ENCODE assay signal across 12 mouse cellular contexts in genomic region chr1:85928688-85929065, GRCm38 (mm10). TPM values are rescaled to one million over a fixed set of nuclear protein-coding genes. Genes with fewer than 3 reads are reported as not detected.
A peak's percentile ranks its signal among the peaks of the same experiment; 100 is the strongest.
DNase-seq lines count a peak whose midpoint lies in the region; ATAC-seq and TF ChIP-seq lines count a peak whose summit lies in the region.
"Had no signal": no experiment of that assay in that cellular context is flagged by ENCODE, and none has a peak within 500 bp of the region (broad histone marks: within the 10 kb centered on the region; RNA-seq: fewer than 3 reads in every experiment).

No protein-coding gene starts in this region.

- WGBS in forebrain, embryonic 16.5 days: 56% methylated on average over 4 of the region's 4 CpGs
- 69% methylated on average over 4 of the region's 4 CpGs for WGBS in midbrain, embryonic 12.5 days
- 64% methylated on average over 4 of the region's 4 CpGs for WGBS in liver, postnatal 0 days (ENCODE audit: insufficient replicate concordance)

- H3K36me3 ChIP-seq in forebrain, embryonic 16.5 days (ENCODE audit: control insufficient read depth, insufficient read depth): no peaks in the 10 kb centered on the region
- no peaks in the 10 kb centered on the region for H3K36me3 ChIP-seq in midbrain, embryonic 12.5 days
- H3K36me3 ChIP-seq in liver, postnatal 0 days (replicated peaks; ENCODE audit: insufficient read depth, low read length): no peaks in the 10 kb centered on the region
- H3K36me3 ChIP-seq: heart, embryonic 15.5 days; liver, embryonic 13.5 days had no signal

- TF ChIP-seq EP300 in liver, postnatal 0 days (IDR thresholded peaks at IDR 0.05; ENCODE audit: low read depth): no peak

- H3K4me3 ChIP-seq in left cerebral cortex, adult 2 months: no peak overlapping the region
- no peak overlapping the region for H3K4me3 ChIP-seq in forebrain, embryonic 16.5 days (replicated peaks; ENCODE audit: low read length)
- no peak overlapping the region for H3K4me3 ChIP-seq in midbrain, embryonic 12.5 days
- H3K4me3 ChIP-seq in liver, postnatal 0 days (ENCODE audit: low read depth, low read length): no peak overlapping the region
- H3K4me3 ChIP-seq: heart, embryonic 15.5 days; liver, embryonic 13.5 days; megakaryocyte, embryonic 14.5 days had no signal

- no peak overlapping the region for H3K9ac ChIP-seq in forebrain, embryonic 16.5 days (replicated peaks; ENCODE audit: low read depth, low read length)
- H3K9ac ChIP-seq in midbrain, embryonic 12.5 days (replicated peaks): no peak overlapping the region
- H3K9ac ChIP-seq in liver, postnatal 0 days (replicated peaks): no peak overlapping the region
- H3K9ac ChIP-seq: heart, embryonic 15.5 days; liver, embryonic 13.5 days had no signal

- peak overlapping the region; percentile 15; the same call in 1 of the 2 replicates for H3K4me2 ChIP-seq in forebrain, embryonic 16.5 days (ENCODE audit: low read length)
- H3K4me2 ChIP-seq in midbrain, embryonic 12.5 days (replicated peaks): no peak overlapping the region
- no peak overlapping the region for H3K4me2 ChIP-seq in liver, postnatal 0 days (ENCODE audit: low read depth, low read length)
- H3K4me2 ChIP-seq: heart, embryonic 15.5 days; liver, embryonic 13.5 days had no signal

- no peaks in the 10 kb centered on the region for H3K27me3 ChIP-seq in forebrain, embryonic 16.5 days (replicated peaks; ENCODE audit: control insufficient read depth, insufficient read depth, low read length)
- H3K27me3 ChIP-seq in midbrain, embryonic 12.5 days: no peaks in the 10 kb centered on the region
- no peaks in the 10 kb centered on the region for H3K27me3 ChIP-seq in liver, postnatal 0 days (ENCODE audit: insufficient read depth, low read length)
- H3K27me3 ChIP-seq: heart, embryonic 15.5 days; liver, embryonic 13.5 days had no signal

- intact Hi-C loops in left cerebral cortex, adult 2 months (cut with DNase I): loop anchor here (2.0 kb wide), 2 partner anchors 34 to 60 kb away; partner anchors contain the start of gene Itm2c
- intact Hi-C loops in left cerebral cortex, postnatal 10 days (cut with DNase I): no loop called here

- H3K4me1 ChIP-seq in forebrain, embryonic 16.5 days (replicated peaks; ENCODE audit: control insufficient read depth, insufficient read depth, low read length): peaks cover 35% of the 10 kb centered on the region
- H3K4me1 ChIP-seq in midbrain, embryonic 12.5 days: peaks cover 33% of the 10 kb centered on the region
- H3K4me1 ChIP-seq in liver, postnatal 0 days (ENCODE audit: insufficient read depth): peaks cover 8% of the 10 kb centered on the region

- no peaks in the 10 kb centered on the region for H3K9me3 ChIP-seq in forebrain, embryonic 16.5 days (ENCODE audit: control insufficient read depth, low read length)
- H3K9me3 ChIP-seq in midbrain, embryonic 12.5 days: no peaks in the 10 kb centered on the region
- H3K9me3 ChIP-seq in liver, postnatal 0 days (ENCODE audit: low read length): no peaks in the 10 kb centered on the region
- H3K9me3 ChIP-seq: heart, embryonic 15.5 days; liver, embryonic 13.5 days had no signal

- TF ChIP-seq CTCF in left cerebral cortex, adult 2 months (IDR thresholded peaks at IDR 0.05): no peak
- no peak for TF ChIP-seq CTCF in liver, postnatal 0 days (IDR thresholded peaks at IDR 0.05; ENCODE audit: low read depth)

- peak; percentile 41 for ATAC-seq in forebrain, embryonic 16.5 days
- 0 out of 2 replicates have a peak, but pooled peaks have one; percentile 4 for ATAC-seq in midbrain, embryonic 12.5 days (ENCODE audit: low FRiP score, low read depth)
- no peak for ATAC-seq in liver, postnatal 0 days

- peak overlapping the region; percentile 97 for H3K27ac ChIP-seq in left cerebral cortex, adult 2 months
- peak overlapping the region; percentile 80 for H3K27ac ChIP-seq in forebrain, embryonic 16.5 days (ENCODE audit: low read length)
- H3K27ac ChIP-seq in midbrain, embryonic 12.5 days (replicated peaks): peak overlapping the region; percentile 76
- H3K27ac ChIP-seq in liver, postnatal 0 days (ENCODE audit: low read depth): no peak overlapping the region
- H3K27ac ChIP-seq: heart, embryonic 15.5 days; liver, embryonic 13.5 days had no signal

- no peak for DNase-seq in left cerebral cortex, adult 2 months (ENCODE audit: extremely low spot score in 1 of 2, low spot score in 2 of 2)
- no peak for DNase-seq in left cerebral cortex, postnatal 10 days (ENCODE audit: extremely low spot score in 1 of 2, low spot score in 2 of 2)
- DNase-seq in thymus, postnatal 36 days: peak; percentile 13 to 35
- DNase-seq in right cerebral cortex, postnatal 25 days: no peak
- DNase-seq in urinary bladder, adult 18-20 months (ENCODE audit: low spot score in 2 of 2): no peak
- DNase-seq in liver, postnatal 0 days: no peak
- DNase-seq: kidney, postnatal 36 days; liver, embryonic 13.5 days had no signal

RNA-seq across cellular contexts. Expression of gene 4933407L21Rik, which starts 0.4 kb away (rescaled TPM):
- 1 to 10 TPM; 5.5 to 7.2 TPM for total RNA-seq in left cerebral cortex, adult 2 months (2021)
- total RNA-seq in left cerebral cortex, postnatal 10 days (2021): 1 to 10 TPM; 6.3 to 7.8 TPM
- 3.6 and 5.6 TPM in 2 replicates for polyA plus RNA-seq in forebrain, embryonic 16.5 days (2015; fragmentation: Nextera tagmentation; extraction: Ambion mirVana)
- polyA plus RNA-seq in midbrain, embryonic 12.5 days (2016; fragmentation: Nextera tagmentation; extraction: Ambion mirVana): 2.4 and 3.0 TPM in 2 replicates
- 0.11 TPM in 1 of 2 replicates, not detected in the other for polyA plus RNA-seq in liver, postnatal 0 days (2015; fragmentation: Nextera tagmentation; extraction: Ambion mirVana)
- polyA plus RNA-seq: liver, embryonic 13.5 days had no signal

RNA-seq across cellular contexts. Expression of gene Gpr55, which starts 32.1 kb away (rescaled TPM):
- total RNA-seq in left cerebral cortex, adult 2 months (2021): under 1 TPM; 0.09 to 0.14 TPM
- under 1 TPM in 1 of 2 experiments, not detected in 1; 0.08 TPM for total RNA-seq in left cerebral cortex, postnatal 10 days (2021)
- 0.16 TPM in 1 of 2 replicates, not detected in the other for polyA plus RNA-seq in forebrain, embryonic 16.5 days (2015; fragmentation: Nextera tagmentation; extraction: Ambion mirVana)
- polyA plus RNA-seq in midbrain, embryonic 12.5 days (2016; fragmentation: Nextera tagmentation; extraction: Ambion mirVana): 0.05 and 0.08 TPM in 2 replicates
- polyA plus RNA-seq in liver, postnatal 0 days (2015; fragmentation: Nextera tagmentation; extraction: Ambion mirVana): 0.12 and 0.20 TPM in 2 replicates

RNA-seq across cellular contexts. Expression of gene Itm2c, which starts 34.6 kb away (rescaled TPM):
- total RNA-seq in left cerebral cortex, adult 2 months (2021): 100 to 1,000 TPM; 714 to 742 TPM
- total RNA-seq in left cerebral cortex, postnatal 10 days (2021): 100 to 1,000 TPM; 258 to 275 TPM
- polyA plus RNA-seq in forebrain, embryonic 16.5 days (2015; fragmentation: Nextera tagmentation; extraction: Ambion mirVana): 146 and 166 TPM in 2 replicates
- 146 and 163 TPM in 2 replicates for polyA plus RNA-seq in midbrain, embryonic 12.5 days (2016; fragmentation: Nextera tagmentation; extraction: Ambion mirVana)
- 52.1 and 56.7 TPM in 2 replicates for polyA plus RNA-seq in liver, postnatal 0 days (2015; fragmentation: Nextera tagmentation; extraction: Ambion mirVana)

Comparison
In these comparisons a context has a peak if more than half of its experiments do, and no peak if none do; other contexts are left out.
1. DNase-seq: peak in thymus, postnatal 36 days (2 of 2); none in left cerebral cortex, adult 2 months (0 of 2), left cerebral cortex, postnatal 10 days (0 of 2), right cerebral cortex, postnatal 25 days (single experiment), urinary bladder, adult 18-20 months (0 of 2) and liver, postnatal 0 days (single experiment).